Mouse (Mus musculus) testis, adult 2 months (tissue): ENCODE results near the gene Spocd1. TPM values are rescaled to one million over a fixed set of nuclear protein-coding genes. Genes with fewer than 3 reads are reported as not detected.
A peak's percentile ranks its signal among the peaks of the same experiment; 100 is the strongest.

ENCODE experiments used
- H3K27ac ChIP-seq: fragments of 200-500 bp; 2 replicates; pipeline ENCODE4 v1.5.1; 2012; ENCODE audit warnings: low read depth, low read length; ENCODE audit not compliant: control insufficient read depth, insufficient read depth
- H3K27me3 ChIP-seq: fragments of 200-500 bp; 2 replicates; pipeline ENCODE4 v1.6.1; 2012; ENCODE audit warnings: mild to moderate bottlenecking, low read length, moderate library complexity; ENCODE audit not compliant: control insufficient read depth, insufficient read depth
- H3K36me3 ChIP-seq: fragments of 200-500 bp; 2 replicates; pipeline ENCODE4 v1.6.1; 2012; ENCODE audit warnings: mild to moderate bottlenecking, low read length; ENCODE audit not compliant: control insufficient read depth, insufficient read depth
- H3K4me1 ChIP-seq: fragments of 200-500 bp; 2 replicates; pipeline ENCODE4 v1.6.1; 2012; ENCODE audit warnings: low read length; ENCODE audit not compliant: control insufficient read depth, insufficient read depth
- H3K4me3 ChIP-seq: fragments of 200-500 bp; 2 replicates; pipeline ENCODE4 v1.5.1; 2012; ENCODE audit warnings: low read depth, mild to moderate bottlenecking, low read length, moderate library complexity, mixed read lengths; ENCODE audit not compliant: control insufficient read depth
- CTCF ChIP-seq: fragments of 200-500 bp; IDR thresholded peaks from 2 replicates; pipeline ENCODE4 v1.5.1; 2012; ENCODE audit warnings: low read depth, mild to moderate bottlenecking, inconsistent platforms, low read length, moderate library complexity; ENCODE audit not compliant: control insufficient read depth, insufficient read depth, insufficient replicate concordance
- POLR2A ChIP-seq: fragments of 200-500 bp; IDR thresholded peaks from 2 replicates; pipeline ENCODE4 v1.6.1; 2012; ENCODE audit warnings: low read depth, mild to moderate bottlenecking, inconsistent platforms, low read length, moderate library complexity; ENCODE audit not compliant: control insufficient read depth
- polyA plus RNA-seq: library from polyadenylated mRNA; depleted of rRNA; stranded (reverse); fragments of >200 nt; gene quantifications from 2 replicates; pipeline ENCODE4 v1.2.3, GENCODE M21; 2012

The Spocd1 gene
- polyA plus RNA-seq, 1 experiment, result 5.1 TPM

DNA sequence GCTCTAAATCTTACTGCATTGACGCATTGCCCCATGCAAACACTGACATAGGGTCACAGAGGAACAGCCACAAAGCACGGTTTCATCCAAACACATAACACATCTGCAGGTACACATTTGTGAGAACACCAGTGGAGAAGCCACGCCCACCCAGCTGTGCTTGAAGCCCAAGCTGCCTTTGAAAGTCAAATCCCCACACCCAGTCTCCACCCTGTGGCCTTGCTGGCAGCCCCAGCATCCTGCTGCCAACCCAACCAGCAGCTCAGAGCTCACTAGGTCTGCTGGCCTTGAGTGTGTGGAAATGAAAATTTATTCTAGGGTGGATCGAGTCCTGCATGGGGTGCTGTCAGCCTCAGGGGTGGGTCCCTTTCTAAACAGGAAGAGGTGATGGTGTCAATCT is 48.2 kb downstream of the Spocd1 start:
- Histone ChIP-seq H3K27me3 (no peaks in the 10 kb centered on the region), H3K27ac (no peak overlapping the region), H3K4me3 (no peak overlapping the region), H3K4me1 (no peaks in the 10 kb centered on the region), H3K36me3 (no peaks in the 10 kb centered on the region)
- TF ChIP-seq CTCF (no peak), POLR2A (no peak)

- no peaks in the 10 kb centered on the region for H3K4me1 ChIP-seq
- H3K27ac ChIP-seq, result no peak overlapping the region
- H3K36me3 ChIP-seq, result no peaks in the 10 kb centered on the region
- H3K4me3 ChIP-seq, result no peak overlapping the region
- H3K27me3 ChIP-seq, result no peaks in the 10 kb centered on the region
- TF ChIP-seq POLR2A (no peak), CTCF (no peak)
Observed at GRCm38 (mm10) chr4:129978227-129978626, 49.2 kb downstream of the Spocd1 start.

GRCm38 (mm10) chr4:129978930-129979329 is 49.9 kb downstream of the Spocd1 start:
- Histone ChIP-seq H3K4me3 (no peak overlapping the region), H3K27ac (no peak overlapping the region), H3K4me1 (no peaks in the 10 kb centered on the region; the same call in 1 of the 2 replicates), H3K27me3 (no peaks in the 10 kb centered on the region), H3K36me3 (no peaks in the 10 kb centered on the region)
- TF ChIP-seq POLR2A, result no peak
- no peak for TF ChIP-seq CTCF

- H3K27me3 ChIP-seq, result no peaks in the 10 kb centered on the region; the same call in 1 of the 2 replicates
- peaks cover 19% of the 10 kb centered on the region for H3K4me1 ChIP-seq
- TF ChIP-seq POLR2A (no peak), CTCF (no peak)
- no peak overlapping the region for H3K27ac ChIP-seq
- H3K4me3 ChIP-seq, result no peak overlapping the region
- H3K36me3 ChIP-seq, result no peaks in the 10 kb centered on the region
Observed at GRCm38 (mm10) chr4:129981657-129982056, 52.6 kb downstream of the Spocd1 start.

GRCm38 (mm10) chr4:129983046-129983445 is 54.0 kb downstream of the Spocd1 start:
- Histone ChIP-seq H3K27ac (no peak overlapping the region), H3K4me3 (no peak overlapping the region), H3K4me1 (peaks cover 25% of the 10 kb centered on the region), H3K36me3 (no peaks in the 10 kb centered on the region), H3K27me3 (no peaks in the 10 kb centered on the region; the same call in 1 of the 2 replicates)
- no peak for TF ChIP-seq POLR2A
- no peak for TF ChIP-seq CTCF

DNA sequence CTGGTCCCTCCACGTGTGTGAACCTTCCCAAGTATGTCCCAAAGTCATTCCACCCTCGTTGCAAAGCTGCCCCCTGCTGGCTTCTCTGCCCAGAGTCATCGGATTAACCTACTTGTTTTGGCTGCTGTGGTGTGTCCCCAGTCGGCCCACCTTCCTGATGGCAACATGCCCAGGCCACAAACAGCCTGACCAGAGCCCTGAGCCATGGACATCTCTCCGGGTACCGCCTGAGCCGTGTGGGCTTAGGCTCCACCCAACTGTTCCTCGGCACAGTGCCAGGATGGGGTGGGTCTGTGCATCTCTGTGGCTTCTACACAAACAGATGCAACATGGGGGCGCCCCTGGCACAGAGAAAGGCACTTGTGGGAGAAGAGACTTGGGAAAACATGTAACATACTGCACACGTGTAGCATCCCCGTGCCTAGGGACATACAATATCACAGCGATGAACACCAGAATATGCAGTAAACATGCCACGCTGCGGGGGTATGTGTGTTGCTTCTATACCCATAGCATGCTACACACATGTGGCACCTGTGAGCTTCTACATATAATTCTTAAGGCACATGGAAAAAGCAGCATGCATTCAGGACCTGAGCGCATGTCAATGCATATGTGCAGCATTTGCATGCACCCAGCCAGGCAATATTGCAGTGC is 54.8 kb downstream of the Spocd1 start:
- Histone ChIP-seq H3K27ac (no peak overlapping the region), H3K27me3 (no peaks in the 10 kb centered on the region; the same call in 1 of the 2 replicates), H3K36me3 (no peaks in the 10 kb centered on the region), H3K4me1 (peaks cover 27% of the 10 kb centered on the region), H3K4me3 (peak overlapping the region; percentile 25; the same call in 1 of the 2 replicates)
- TF ChIP-seq POLR2A, result no peak
- TF ChIP-seq CTCF, result peak; percentile 31; the same call in 1 of the 2 replicates

DNA sequence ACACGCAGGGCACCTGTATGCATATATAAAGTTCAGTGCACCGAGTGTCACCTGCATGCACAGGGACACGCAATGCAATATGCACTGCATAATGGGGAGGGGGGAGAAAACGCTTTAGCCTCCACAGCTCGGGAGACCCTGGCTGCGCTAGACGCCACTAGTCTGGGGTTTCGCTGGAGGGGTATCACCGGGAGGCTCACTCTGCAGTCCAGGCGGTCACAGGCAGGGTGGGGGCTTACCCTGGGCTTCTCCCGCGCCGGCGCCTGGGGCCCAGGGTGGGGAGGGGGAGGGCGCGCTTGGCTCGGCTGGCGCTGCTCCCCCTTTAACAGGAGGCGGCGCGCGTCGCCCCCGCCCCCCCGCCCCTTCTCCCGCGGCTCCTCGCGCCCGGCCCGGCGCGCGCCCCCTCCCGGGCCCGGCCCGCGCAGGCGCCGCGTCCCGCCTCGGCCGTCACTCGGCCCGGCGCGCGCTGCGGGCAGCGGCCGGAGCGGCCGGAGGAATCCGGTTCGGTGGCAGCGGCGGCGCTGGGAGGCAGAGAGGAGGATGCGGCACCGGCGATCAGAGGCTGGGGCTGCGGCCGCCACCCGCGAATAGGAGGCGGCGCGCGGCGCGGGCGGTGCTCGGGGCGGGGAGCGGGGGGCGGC is 55.5 kb downstream of the Spocd1 start, which contains the start of gene Adgrb2:
TSS of gene Adgrb2 (plus strand) at position 450 of the 641 bp plus-strand sequence.
- Histone ChIP-seq H3K27ac (no peak within 1 kb of the TSS), H3K4me3 (peak within 1 kb of the TSS; percentile 66), H3K27me3 (no peaks in the 10 kb centered on the region; the same call in 1 of the 2 replicates), H3K4me1 (peaks cover 27% of the 10 kb centered on the region), H3K36me3 (no peaks in the 10 kb centered on the region)
- no peak for TF ChIP-seq CTCF
